Mouse (Mus musculus) midbrain, embryonic 13.5 days (tissue): ENCODE data around the gene Ppard. TPM values are rescaled to one million over a fixed set of nuclear protein-coding genes. Genes with fewer than 3 reads are reported as not detected.
A peak's percentile ranks its signal among the peaks of the same experiment; 100 is the strongest.

Experiments
- ATAC-seq: fragments of 200-750 bp; cut with Nextera tagmentation; 2 replicates; pipeline ENCODE4 v1.8.0; 2017; ENCODE audit warnings: mild to moderate bottlenecking, moderate TSS enrichment, moderate library complexity
- H3K27ac ChIP-seq: fragments of 300-500 bp; sonication (generic); 2 replicates; pipeline ENCODE4 v1.5.1; 2015; ENCODE audit warnings: inconsistent platforms, mild to moderate bottlenecking, moderate library complexity
- H3K27me3 ChIP-seq: fragments of 300-500 bp; sonication (generic); 2 replicates; pipeline ENCODE4 v1.6.1; 2015; ENCODE audit warnings: mild to moderate bottlenecking, inconsistent platforms
- H3K36me3 ChIP-seq: fragments of 300-500 bp; sonication (generic); 2 replicates; pipeline ENCODE4 v1.6.1; 2015; ENCODE audit warnings: mild to moderate bottlenecking, inconsistent platforms
- H3K4me1 ChIP-seq: fragments of 300-500 bp; sonication (generic); replicated peaks from 2 replicates; pipeline ENCODE4 v1.6.1; 2015; ENCODE audit warnings: inconsistent platforms
- H3K4me2 ChIP-seq: fragments of 300-500 bp; sonication (generic); replicated peaks from 2 replicates; pipeline ENCODE4 v1.6.1; 2015; ENCODE audit warnings: moderate library complexity, mild to moderate bottlenecking, inconsistent platforms
- H3K4me3 ChIP-seq: fragments of 300-500 bp; sonication (generic); replicated peaks from 2 replicates; pipeline ENCODE4 v1.5.1; 2015; ENCODE audit warnings: mild to moderate bottlenecking, inconsistent platforms
- H3K9ac ChIP-seq: fragments of 300-500 bp; sonication (generic); replicated peaks from 2 replicates; pipeline ENCODE4 v1.6.1; 2015; ENCODE audit warnings: mild to moderate bottlenecking, inconsistent platforms
- H3K9me3 ChIP-seq: fragments of 300-500 bp; sonication (generic); 2 replicates; pipeline ENCODE4 v1.6.1; 2016; ENCODE audit warnings: mild to moderate bottlenecking, inconsistent platforms
- WGBS: fragments of 180-500 bp; shearing (Covaris S2); methylation state at CpG from one replicate; pipeline ENCODE4 v1.1.7; 2015; 5-methylcytosine and 5-hydroxymethylcytosine counted together
- polyA plus RNA-seq: library from polyadenylated mRNA; unstranded; fragments of >200 nt; fragmentation: Nextera tagmentation; extraction: Ambion mirVana; gene quantifications from 2 replicates; pipeline ENCODE4 v1.2.1, GENCODE M21; 2015

Gene Ppard
- polyA plus RNA-seq, 1 experiment from 2014 or later = 1.4 TPM

- Histone ChIP-seq H3K9me3 (no peaks in the 10 kb centered on the region), H3K4me2 (no peak overlapping the region), H3K27ac (no peak overlapping the region), H3K27me3 (no peaks in the 10 kb centered on the region), H3K36me3 (no peaks in the 10 kb centered on the region), H3K4me3 (no peak overlapping the region), H3K4me1 (peaks cover 16% of the 10 kb centered on the region), H3K9ac (no peak overlapping the region)
- no peak for ATAC-seq
- 81% methylated on average over 9 of the region's 9 CpGs for WGBS
Measured at GRCm38 (mm10) chr17:28260543-28260909, 28.0 kb downstream of the Ppard start.

- 80% methylated on average over 10 of the region's 11 CpGs for WGBS
- H3K4me2 ChIP-seq = no peak overlapping the region
- no peak for ATAC-seq
- H3K9me3 ChIP-seq = no peaks in the 10 kb centered on the region
- H3K27me3 ChIP-seq = no peaks in the 10 kb centered on the region
- H3K36me3 ChIP-seq = no peaks in the 10 kb centered on the region
- no peak overlapping the region for H3K9ac ChIP-seq
- H3K4me3 ChIP-seq = no peak overlapping the region
- H3K27ac ChIP-seq = no peak overlapping the region
- peaks cover 10% of the 10 kb centered on the region; the same call in 1 of the 2 replicates for H3K4me1 ChIP-seq
Measured at GRCm38 (mm10) chr17:28261795-28262194, 29.3 kb downstream of the Ppard start.

- H3K27ac ChIP-seq = no peak overlapping the region
- H3K4me3 ChIP-seq = no peak overlapping the region
- 66% methylated on average over 13 of the region's 13 CpGs for WGBS
- no peak overlapping the region for H3K4me2 ChIP-seq
- H3K36me3 ChIP-seq = no peaks in the 10 kb centered on the region
- H3K9me3 ChIP-seq = no peaks in the 10 kb centered on the region
- no peak for ATAC-seq
- no peak overlapping the region for H3K9ac ChIP-seq
- H3K27me3 ChIP-seq = no peaks in the 10 kb centered on the region
- peaks cover 4% of the 10 kb centered on the region; the same call in 1 of the 2 replicates for H3K4me1 ChIP-seq
Measured at GRCm38 (mm10) chr17:28263181-28263894, 30.8 kb downstream of the Ppard start.

GRCm38 (mm10) chr17:28267251-28267650 is 34.8 kb downstream of the Ppard start:
- no peak for ATAC-seq
- Histone ChIP-seq H3K4me2 (no peak overlapping the region), H3K36me3 (no peaks in the 10 kb centered on the region), H3K27ac (no peak overlapping the region), H3K27me3 (no peaks in the 10 kb centered on the region), H3K4me1 (peaks cover 4% of the 10 kb centered on the region; the same call in 1 of the 2 replicates), H3K4me3 (no peak overlapping the region), H3K9me3 (no peaks in the 10 kb centered on the region), H3K9ac (no peak overlapping the region)
- WGBS = 91% methylated on average over 5 of the region's 5 CpGs

GRCm38 (mm10) chr17:28270165-28270564 is 37.7 kb downstream of the Ppard start:
- ATAC-seq = no peak
- Histone ChIP-seq H3K36me3 (no peaks in the 10 kb centered on the region), H3K4me2 (no peak overlapping the region), H3K4me1 (0 out of 2 replicates have a peak, but pooled peaks cover 4% of the 10 kb centered on the region), H3K27me3 (no peaks in the 10 kb centered on the region), H3K9ac (no peak overlapping the region), H3K9me3 (no peaks in the 10 kb centered on the region), H3K4me3 (no peak overlapping the region), H3K27ac (no peak overlapping the region)
- 86% methylated on average over 13 of the region's 13 CpGs for WGBS

- no peak overlapping the region for H3K9ac ChIP-seq
- WGBS = 79% methylated on average over 12 of the region's 12 CpGs
Measured at GRCm38 (mm10) chr17:28271537-28272266, 39.2 kb downstream of the Ppard start.

GRCm38 (mm10) chr17:28272281-28272680 is 39.8 kb downstream of the Ppard start:
- Histone ChIP-seq H3K36me3 (no peaks in the 10 kb centered on the region), H3K27ac (no peak overlapping the region), H3K9ac (no peak overlapping the region), H3K4me2 (no peak overlapping the region), H3K4me1 (0 out of 2 replicates have a peak, but pooled peaks cover 4% of the 10 kb centered on the region), H3K27me3 (no peaks in the 10 kb centered on the region), H3K9me3 (no peaks in the 10 kb centered on the region), H3K4me3 (no peak overlapping the region)
- 90% methylated on average over 9 of the region's 9 CpGs for WGBS
- no peak for ATAC-seq

More at GRCm38 (mm10) chr17:28271537-28272266, 39.2 kb downstream of the Ppard start:
- no peak overlapping the region for H3K4me2 ChIP-seq
- no peak overlapping the region for H3K27ac ChIP-seq
- H3K36me3 ChIP-seq = no peaks in the 10 kb centered on the region
- no peaks in the 10 kb centered on the region for H3K27me3 ChIP-seq
- H3K9me3 ChIP-seq = no peaks in the 10 kb centered on the region
- ATAC-seq = no peak
- no peak overlapping the region for H3K4me3 ChIP-seq
- 0 out of 2 replicates have a peak, but pooled peaks cover 4% of the 10 kb centered on the region for H3K4me1 ChIP-seq

- Histone ChIP-seq H3K4me1 (0 out of 2 replicates have a peak, but pooled peaks cover 8% of the 10 kb centered on the region), H3K9ac (no peak overlapping the region), H3K27me3 (no peaks in the 10 kb centered on the region), H3K36me3 (no peaks in the 10 kb centered on the region), H3K27ac (no peak overlapping the region), H3K9me3 (no peaks in the 10 kb centered on the region), H3K4me2 (no peak overlapping the region), H3K4me3 (no peak overlapping the region)
- ATAC-seq = no peak
- WGBS = 81% methylated on average over 6 of the region's 6 CpGs
Measured at GRCm38 (mm10) chr17:28272837-28273236, 40.3 kb downstream of the Ppard start.

- Histone ChIP-seq H3K36me3 (no peaks in the 10 kb centered on the region), H3K4me1 (peaks cover 13% of the 10 kb centered on the region; the same call in 1 of the 2 replicates), H3K9ac (no peak overlapping the region), H3K27ac (no peak overlapping the region), H3K4me3 (no peak overlapping the region), H3K27me3 (no peaks in the 10 kb centered on the region), H3K4me2 (no peak overlapping the region), H3K9me3 (no peaks in the 10 kb centered on the region)
- ATAC-seq = no peak
- 74% methylated on average over 3 of the region's 3 CpGs for WGBS
Measured at GRCm38 (mm10) chr17:28274739-28275138, 42.2 kb downstream of the Ppard start.

GRCm38 (mm10) chr17:28277226-28277625 is 44.7 kb downstream of the Ppard start:
- no peak for ATAC-seq
- H3K27ac ChIP-seq = 0 out of 2 replicates have a peak overlapping the region, but pooled peaks have one; percentile 35
- 79% methylated on average over 14 of the region's 14 CpGs for WGBS
- no peak overlapping the region for H3K4me2 ChIP-seq
- no peak overlapping the region for H3K4me3 ChIP-seq
- H3K27me3 ChIP-seq = no peaks in the 10 kb centered on the region
- H3K9ac ChIP-seq = 0 out of 2 replicates have a peak overlapping the region, but pooled peaks have one; percentile 1
- no peaks in the 10 kb centered on the region for H3K9me3 ChIP-seq
- H3K4me1 ChIP-seq = peaks cover 28% of the 10 kb centered on the region
- H3K36me3 ChIP-seq = no peaks in the 10 kb centered on the region

GRCm38 (mm10) chr17:28277721-28278120 is 45.2 kb downstream of the Ppard start:
- no peak overlapping the region for H3K4me2 ChIP-seq
- H3K4me1 ChIP-seq = peaks cover 27% of the 10 kb centered on the region
- 77% methylated on average over 10 of the region's 10 CpGs for WGBS
- no peaks in the 10 kb centered on the region for H3K36me3 ChIP-seq
- H3K27me3 ChIP-seq = no peaks in the 10 kb centered on the region
- H3K9ac ChIP-seq = no peak overlapping the region
- H3K9me3 ChIP-seq = no peaks in the 10 kb centered on the region
- H3K4me3 ChIP-seq = no peak overlapping the region
- no peak overlapping the region for H3K27ac ChIP-seq
- no peak for ATAC-seq

GRCm38 (mm10) chr17:28278156-28278555 is 45.7 kb downstream of the Ppard start:
- H3K4me1 ChIP-seq = peaks cover 25% of the 10 kb centered on the region
- no peaks in the 10 kb centered on the region for H3K36me3 ChIP-seq
- H3K9ac ChIP-seq = no peak overlapping the region
- 95% methylated on average over 3 of the region's 3 CpGs for WGBS
- no peak overlapping the region for H3K4me2 ChIP-seq
- ATAC-seq = no peak
- no peaks in the 10 kb centered on the region for H3K27me3 ChIP-seq
- no peak overlapping the region for H3K27ac ChIP-seq
- no peak overlapping the region for H3K4me3 ChIP-seq
- no peaks in the 10 kb centered on the region for H3K9me3 ChIP-seq
